Mouse (Mus musculus): Measurements from ENCODE around the gene Olfr1535. TPM values are rescaled to one million over a fixed set of nuclear protein-coding genes. Genes with fewer than 3 reads are reported as not detected.

Olfr1535 gene
- not detected in 2 replicates for polyA plus RNA-seq (2012; ENCODE audit: low replicate concordance)

GRCm38 (mm10) chr13:21559793-21560192 is at the start of gene Olfr1535:
Gene Olfr1535, minus strand, starts transcription at chr13:21559893.

DNA sequence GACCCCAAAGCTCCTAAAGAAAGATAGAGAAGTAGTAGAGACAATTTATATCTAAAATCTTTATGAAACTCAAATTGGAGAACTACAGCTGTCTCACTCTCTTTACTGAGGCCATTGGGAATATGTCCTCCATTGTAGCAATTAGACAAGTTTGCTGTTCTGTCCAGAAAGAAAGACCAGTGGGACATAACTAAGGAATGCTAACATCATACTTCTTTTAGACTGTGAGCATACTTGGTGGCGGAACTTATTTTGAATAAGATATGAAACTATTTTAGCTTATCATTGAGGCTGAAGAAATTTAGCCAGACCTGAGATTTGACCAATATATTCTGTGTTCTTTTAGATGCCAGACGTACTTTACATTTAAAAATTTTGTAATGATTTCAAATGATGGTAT is 22.0 kb upstream of the Olfr1535 start, which contains the start of gene Olfr1364:
Gene Olfr1364 (minus strand): TSS at position 101 of the 400 bp plus-strand sequence.

DNA sequence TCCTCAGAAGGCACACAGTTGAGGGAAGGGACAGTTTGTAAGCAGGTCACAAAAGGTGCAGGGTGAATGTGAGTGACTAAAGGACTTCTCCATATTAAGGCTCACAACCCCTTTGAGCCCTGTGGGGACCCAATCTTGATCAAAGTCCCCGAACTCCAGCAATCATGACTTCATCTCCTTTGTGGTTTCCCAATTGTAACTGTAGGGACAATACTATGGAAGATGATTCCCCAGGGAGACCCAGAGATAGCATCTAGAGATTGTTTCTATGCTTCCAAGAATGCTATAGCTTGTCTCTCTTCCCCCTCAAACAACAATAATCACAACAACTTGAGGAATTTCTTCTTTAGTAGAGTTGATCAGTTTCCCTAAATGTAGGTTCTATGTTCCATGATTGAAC is 17.0 kb downstream of the Olfr1535 start, which contains the start of gene Olfr1366:
Gene Olfr1366 (minus strand): TSS at position 101 of the 400 bp plus-strand sequence.

GRCm38 (mm10) chr13:21530781-21531201 is 28.9 kb downstream of the Olfr1535 start, which contains the start of gene Zkscan8:
Gene Zkscan8, minus strand, starts transcription at chr13:21531120.

Other genes with a start within 250 kb of the Olfr1535 start
- gene Gpx6, start 247.8 kb downstream of the Olfr1535 start, polyA plus RNA-seq (2012; ENCODE audit: low replicate concordance): not detected in 2 replicates
- not detected in 2 replicates for gene Olfr1367, start 213.0 kb downstream of the Olfr1535 start, polyA plus RNA-seq (2012; ENCODE audit: low replicate concordance)
- gene Zscan12, start 197.1 kb downstream of the Olfr1535 start, polyA plus RNA-seq (2012; ENCODE audit: low replicate concordance): 1.4 and 1.5 TPM in 2 replicates
- 4.3 and 6.0 TPM in 2 replicates for gene Zkscan3, start 157.1 kb downstream of the Olfr1535 start, polyA plus RNA-seq (2012; ENCODE audit: low replicate concordance)
- gene Pgbd1, start 118.8 kb downstream of the Olfr1535 start, polyA plus RNA-seq (2012; ENCODE audit: low replicate concordance): 0.08 and 0.80 TPM in 2 replicates
- gene Zscan26, start 106.2 kb downstream of the Olfr1535 start, polyA plus RNA-seq (2012; ENCODE audit: low replicate concordance): 2.7 and 3.7 TPM in 2 replicates
- gene Nkapl, start 91.4 kb downstream of the Olfr1535 start, polyA plus RNA-seq (2012; ENCODE audit: low replicate concordance): 4.1 and 6.4 TPM in 2 replicates
- not detected in 2 replicates for gene Zkscan4, start 81.0 kb downstream of the Olfr1535 start, polyA plus RNA-seq (2012; ENCODE audit: low replicate concordance)
- not detected in 2 replicates for gene Gm10065, start 80.5 kb downstream of the Olfr1535 start, polyA plus RNA-seq (2012; ENCODE audit: low replicate concordance)
- not detected in 2 replicates for gene AK157302, start 64.7 kb downstream of the Olfr1535 start, polyA plus RNA-seq (2012; ENCODE audit: low replicate concordance)
- 8.3 and 12.1 TPM in 2 replicates for gene Gm11273, start 58.5 kb downstream of the Olfr1535 start, polyA plus RNA-seq (2012; ENCODE audit: low replicate concordance)
- gene Zkscan8, start 28.8 kb downstream of the Olfr1535 start, polyA plus RNA-seq (2012; ENCODE audit: low replicate concordance): 0.74 and 1.9 TPM in 2 replicates
- not detected in 2 replicates for gene Olfr1366, start 17.1 kb downstream of the Olfr1535 start, polyA plus RNA-seq (2012; ENCODE audit: low replicate concordance)
- not detected in 2 replicates for gene Olfr1364, start 21.9 kb upstream of the Olfr1535 start, polyA plus RNA-seq (2012; ENCODE audit: low replicate concordance)
- not detected in 2 replicates for gene Olfr1362, start 54.1 kb upstream of the Olfr1535 start, polyA plus RNA-seq (2012; ENCODE audit: low replicate concordance)
- gene Olfr11, start 82.6 kb upstream of the Olfr1535 start, polyA plus RNA-seq (2012; ENCODE audit: low replicate concordance): not detected in 2 replicates
- not detected in 2 replicates for gene Olfr1361, start 103.5 kb upstream of the Olfr1535 start, polyA plus RNA-seq (2012; ENCODE audit: low replicate concordance)
- not detected in 2 replicates for gene Olfr1360, start 117.5 kb upstream of the Olfr1535 start, polyA plus RNA-seq (2012; ENCODE audit: low replicate concordance)
- gene Olfr1359, start 138.2 kb upstream of the Olfr1535 start, polyA plus RNA-seq (2012; ENCODE audit: low replicate concordance): not detected in 2 replicates
- 5.9 and 13.2 TPM in 2 replicates for gene Hist1h2bl, start 156.2 kb upstream of the Olfr1535 start, polyA plus RNA-seq (2012; ENCODE audit: low replicate concordance)
- gene Hist1h2ai, start 156.5 kb upstream of the Olfr1535 start, polyA plus RNA-seq (2012; ENCODE audit: low replicate concordance): 24.1 and 37.8 TPM in 2 replicates
- 93.1 and 144 TPM in 2 replicates for gene Hist1h3h, start 157.8 kb upstream of the Olfr1535 start, polyA plus RNA-seq (2012; ENCODE audit: low replicate concordance)
- 3.5 and 3.9 TPM in 2 replicates for gene Hist1h2bm, start 162.2 kb upstream of the Olfr1535 start, polyA plus RNA-seq (2012; ENCODE audit: low replicate concordance)
- 6.0 and 8.5 TPM in 2 replicates for gene Hist1h4j, start 175.2 kb upstream of the Olfr1535 start, polyA plus RNA-seq (2012; ENCODE audit: low replicate concordance)
- gene Hist1h4k, start 190.6 kb upstream of the Olfr1535 start, polyA plus RNA-seq (2012; ENCODE audit: low replicate concordance): 44.9 and 90.4 TPM in 2 replicates
- 161 and 169 TPM in 2 replicates for gene Hist1h2ak, start 193.9 kb upstream of the Olfr1535 start, polyA plus RNA-seq (2012; ENCODE audit: low replicate concordance)
- 5.3 and 11.0 TPM in 2 replicates for gene Hist1h2bn, start 194.2 kb upstream of the Olfr1535 start, polyA plus RNA-seq (2012; ENCODE audit: low replicate concordance)
- 3.5 and 3.7 TPM in 2 replicates for gene Hist1h1b, start 220.7 kb upstream of the Olfr1535 start, polyA plus RNA-seq (2012; ENCODE audit: low replicate concordance)
- gene Hist1h3i, start 223.5 kb upstream of the Olfr1535 start, polyA plus RNA-seq (2012; ENCODE audit: low replicate concordance): 8.4 and 51.9 TPM in 2 replicates
- gene Hist1h2an, start 227.3 kb upstream of the Olfr1535 start, polyA plus RNA-seq (2012; ENCODE audit: low replicate concordance): 52.7 and 74.5 TPM in 2 replicates
- 3.2 and 6.2 TPM in 2 replicates for gene Hist1h2bp, start 227.6 kb upstream of the Olfr1535 start, polyA plus RNA-seq (2012; ENCODE audit: low replicate concordance)